Mouse (Mus musculus) left cerebral cortex, adult 9 months (tissue): ENCODE measurements around the gene Mgat3.

Experiments used
- DNase-seq, 2 experiments: peaks; one replicate each; pipeline ENCODE4 v3.0.0; 2022; ENCODE audit warnings: low spot score in 2 of 2

Gene Mgat3

DNA sequence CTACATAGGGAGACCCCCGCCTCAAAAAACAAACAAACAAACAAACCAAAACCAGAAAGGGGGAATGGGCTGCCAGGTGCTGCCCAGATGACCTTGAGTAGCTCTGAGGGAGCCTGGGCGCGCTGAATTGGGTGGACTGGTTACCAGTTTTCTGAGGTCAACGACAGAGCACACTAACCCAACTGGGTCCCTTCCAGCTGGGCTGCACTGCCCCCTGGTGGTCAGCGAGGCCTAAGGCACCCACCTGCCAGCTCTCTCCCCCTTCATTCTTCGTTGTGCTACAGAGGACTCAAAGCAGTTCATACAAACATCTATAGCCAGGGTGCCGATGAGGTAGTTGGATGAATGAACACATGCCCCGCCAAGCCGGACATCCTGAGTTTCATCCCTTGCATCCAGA is 51.7 kb downstream of the Mgat3 start:
- DNase-seq, result peak in 1 of 2 experiments; percentile 51

DNA sequence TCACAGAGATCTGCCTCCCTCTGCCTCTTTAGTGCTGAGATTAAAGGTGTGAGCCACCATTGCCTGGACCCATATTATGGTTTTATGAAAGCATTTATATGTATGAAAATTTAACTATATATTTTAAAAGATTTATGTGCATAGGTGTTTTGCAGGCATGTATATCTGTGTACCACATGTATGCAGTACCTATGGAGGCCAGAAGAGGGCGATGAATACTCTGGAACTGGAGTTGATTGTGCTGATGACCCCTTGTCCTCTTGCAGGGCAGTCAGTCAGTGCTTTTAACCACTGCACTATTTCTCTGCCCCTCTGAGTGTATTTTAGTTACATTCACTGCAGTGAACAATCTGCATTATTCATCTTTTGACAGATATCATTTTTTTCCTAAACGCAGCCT is 52.3 kb downstream of the Mgat3 start:
- DNase-seq, result peak in 1 of 2 experiments; percentile 44

- DNase-seq, result no peak
Observed at GRCm38 (mm10) chr15:80228071-80228800, 54.7 kb downstream of the Mgat3 start.

- no peak for DNase-seq
Observed at GRCm38 (mm10) chr15:80232331-80232730, 58.8 kb downstream of the Mgat3 start.

DNA sequence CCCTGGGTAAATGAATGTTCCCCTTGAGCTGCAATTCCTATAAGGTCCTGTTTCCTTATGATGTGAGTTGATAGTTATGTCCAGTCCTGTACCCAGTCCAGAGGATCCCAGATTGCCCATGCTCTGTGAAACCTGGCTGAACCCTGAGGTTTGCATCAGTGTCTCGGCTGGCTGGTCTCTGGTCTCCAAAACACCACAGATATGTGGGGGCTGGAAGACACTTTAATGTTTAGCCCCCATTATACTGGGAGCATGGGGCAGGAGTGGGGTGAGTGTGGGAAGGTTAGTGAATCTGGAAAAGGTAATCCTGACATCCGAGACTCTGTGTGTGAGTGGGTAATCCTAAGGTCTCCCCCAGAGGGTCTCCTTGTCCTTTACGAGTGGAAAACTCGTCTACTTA is 59.5 kb downstream of the Mgat3 start:
- DNase-seq, result no peak

DNA sequence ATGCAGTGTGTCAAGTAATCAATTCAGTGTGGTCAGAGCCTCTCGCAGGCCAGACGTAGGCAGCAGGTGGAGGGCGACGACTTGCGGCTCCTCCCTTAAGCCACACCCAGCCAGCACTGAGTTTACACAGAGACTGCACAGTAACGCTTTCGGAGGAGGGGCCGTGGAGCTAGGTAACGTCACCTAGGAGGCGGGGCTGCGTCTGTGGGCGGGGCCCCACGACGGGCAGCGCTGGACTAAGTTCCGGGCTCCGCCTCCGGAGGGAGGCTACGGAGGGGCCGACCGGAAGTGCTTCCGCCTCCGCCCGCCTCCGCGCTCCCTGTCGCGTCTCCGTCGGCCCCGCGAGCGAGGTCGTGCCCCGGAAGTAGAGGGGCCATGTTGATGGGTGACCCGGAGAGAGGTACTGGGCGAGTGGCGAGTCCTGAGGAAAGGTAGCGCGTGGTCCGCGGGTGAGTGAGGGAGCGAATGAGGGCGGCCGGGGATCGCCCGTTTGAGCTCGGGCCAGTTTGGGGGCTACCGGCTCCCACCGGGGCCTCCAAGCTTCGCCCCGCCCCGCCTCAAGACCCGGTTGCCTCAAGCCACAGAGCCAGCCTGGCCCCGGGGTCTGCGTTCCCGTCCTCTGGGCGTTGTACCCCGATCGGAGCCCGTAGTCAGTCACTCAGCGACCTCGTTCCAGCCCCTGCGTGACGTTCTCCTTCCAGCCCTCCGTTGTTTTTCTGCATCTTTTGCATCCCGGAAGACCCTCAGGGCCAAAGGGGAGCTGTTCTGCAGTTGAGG is 60.4 kb downstream of the Mgat3 start, which contains the start of gene Mief1:
TSS of gene Mief1 (plus strand) at position 286 of the 777 bp plus-strand sequence.
- DNase-seq, result peak; percentile 94 to 98

GRCm38 (mm10) chr15:80235535-80235934 is 62.0 kb downstream of the Mgat3 start, which contains the start of gene AC140267.1:
Gene AC140267.1 (plus strand): TSS chr15:80235835.
- no peak for DNase-seq

GRCm38 (mm10) chr15:80248135-80248534 is 74.6 kb downstream of the Mgat3 start:
- no peak for DNase-seq

DNA sequence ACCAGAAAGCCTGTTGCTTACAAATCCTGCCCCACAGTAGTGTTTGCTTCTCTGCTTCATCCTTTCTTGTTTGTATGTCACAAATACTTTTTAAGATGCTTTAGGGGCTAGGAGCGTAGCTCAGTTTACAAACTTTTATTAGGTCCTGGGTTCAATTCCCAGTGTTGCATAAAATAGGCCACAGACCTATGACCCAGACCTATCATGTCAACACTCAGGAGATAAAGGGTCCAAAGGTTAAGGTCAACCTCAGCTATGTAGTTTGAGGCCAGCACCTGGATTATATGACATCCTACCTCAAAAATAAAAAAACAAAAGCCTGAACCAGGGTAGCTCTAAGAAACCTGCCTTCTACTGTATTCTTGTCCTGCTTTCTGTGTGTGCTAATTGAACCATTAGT is 75.1 kb downstream of the Mgat3 start:
- DNase-seq, result no peak

DNA sequence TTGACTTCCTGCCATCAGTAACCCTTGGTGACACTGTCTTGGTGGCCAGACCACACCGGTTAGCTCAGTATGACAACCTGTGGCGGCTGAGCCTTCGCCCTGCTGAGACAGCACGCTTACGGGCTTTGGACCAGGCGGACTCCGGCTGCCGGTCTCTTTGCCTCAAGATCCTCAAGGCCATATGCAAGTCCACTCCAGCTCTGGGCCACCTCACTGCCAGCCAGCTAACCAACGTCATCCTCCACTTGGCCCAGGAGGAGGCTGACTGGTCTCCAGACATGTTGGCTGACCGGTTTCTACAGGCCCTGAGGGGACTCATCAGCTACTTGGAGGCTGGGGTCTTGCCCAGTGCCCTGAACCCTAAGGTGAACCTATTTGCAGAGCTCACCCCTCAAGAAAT is 76.2 kb downstream of the Mgat3 start:
- no peak for DNase-seq

DNA sequence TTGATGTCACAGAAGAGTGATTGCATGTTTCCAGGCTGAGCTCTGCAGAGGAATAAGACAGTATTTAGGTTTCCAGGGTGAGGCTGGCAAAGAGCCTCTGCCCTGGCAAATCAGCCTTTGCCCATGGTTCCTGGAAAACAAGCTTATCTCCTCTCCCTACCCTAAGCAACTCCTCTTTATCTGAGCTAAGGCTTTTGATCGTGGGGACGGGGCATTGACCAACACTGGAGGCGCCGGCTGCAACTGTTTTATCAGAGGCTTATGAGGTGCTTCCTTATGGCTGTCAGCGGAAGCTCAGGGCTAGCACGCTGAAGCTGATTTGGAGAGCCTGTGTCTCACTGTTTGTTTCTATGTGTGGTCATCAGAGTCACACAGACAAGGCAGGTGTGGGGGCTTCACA is 77.1 kb downstream of the Mgat3 start:
- DNase-seq, result no peak

DNA sequence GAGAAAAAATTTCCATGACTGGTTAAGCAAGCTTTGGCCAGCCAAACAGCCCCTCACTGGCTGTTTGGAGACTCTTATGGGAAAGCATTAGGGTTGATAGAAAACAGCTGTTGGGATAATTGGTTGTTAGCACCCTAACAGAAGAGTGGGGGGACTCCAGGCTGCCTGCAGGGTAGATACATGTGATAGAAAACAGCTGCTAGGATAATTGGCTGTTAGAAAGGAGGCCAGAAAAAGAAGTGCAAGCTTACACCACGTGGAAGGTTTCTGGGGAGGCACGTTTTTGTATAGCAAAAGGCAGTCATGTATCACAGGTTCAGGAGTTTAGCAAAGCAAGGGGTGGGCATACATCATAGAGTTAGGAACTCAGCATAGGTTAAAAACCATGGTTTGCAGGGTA is 80.0 kb downstream of the Mgat3 start:
- no peak for DNase-seq

GRCm38 (mm10) chr15:80254207-80254606 is 80.7 kb downstream of the Mgat3 start:
- peak in 1 of 2 experiments; percentile 31 for DNase-seq

GRCm38 (mm10) chr15:80254847-80255645 is 81.5 kb downstream of the Mgat3 start, which contains the start of gene Atf4:
Gene Atf4 (plus strand): TSS chr15:80255184.
- DNase-seq, result peak; percentile 99

DNA sequence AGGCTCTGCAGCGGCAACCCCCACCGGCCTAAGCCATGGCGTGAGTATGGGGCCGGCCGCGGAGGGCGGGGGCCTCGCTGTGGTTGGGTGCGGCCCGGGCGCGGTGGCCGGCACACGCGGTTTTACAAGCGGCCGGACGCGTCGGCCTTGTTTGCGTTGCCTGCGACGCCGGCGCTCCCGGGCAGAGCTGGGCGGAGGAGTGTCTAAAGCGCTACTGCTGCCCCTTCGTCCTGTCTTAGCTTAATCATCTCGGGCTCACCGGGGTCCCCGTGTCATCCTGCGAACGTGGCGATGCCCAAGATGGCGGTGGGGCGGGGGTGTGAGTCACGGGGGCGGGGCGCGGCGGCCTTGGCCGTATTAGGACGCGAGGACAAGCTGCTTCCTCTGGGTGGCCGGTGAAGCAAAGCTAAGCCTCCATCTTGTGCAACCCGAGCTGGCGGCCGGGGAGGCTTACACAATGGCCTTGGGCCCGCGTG is 82.2 kb downstream of the Mgat3 start:
- peak in 1 of 2 experiments; percentile 66 for DNase-seq

DNA sequence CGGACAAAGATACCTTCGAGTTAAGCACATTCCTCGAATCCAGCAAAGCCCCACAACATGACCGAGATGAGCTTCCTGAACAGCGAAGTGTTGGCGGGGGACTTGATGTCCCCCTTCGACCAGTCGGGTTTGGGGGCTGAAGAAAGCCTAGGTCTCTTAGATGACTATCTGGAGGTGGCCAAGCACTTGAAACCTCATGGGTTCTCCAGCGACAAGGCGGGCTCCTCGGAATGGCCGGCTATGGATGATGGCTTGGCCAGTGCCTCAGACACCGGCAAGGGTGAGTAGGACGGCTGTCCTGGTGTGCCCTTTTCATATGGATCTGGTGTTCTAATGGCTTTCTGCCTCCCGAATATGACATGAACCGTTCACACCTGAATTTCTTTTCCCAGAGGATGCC is 82.7 kb downstream of the Mgat3 start:
- DNase-seq, result peak in 1 of 2 experiments; percentile 28

DNA sequence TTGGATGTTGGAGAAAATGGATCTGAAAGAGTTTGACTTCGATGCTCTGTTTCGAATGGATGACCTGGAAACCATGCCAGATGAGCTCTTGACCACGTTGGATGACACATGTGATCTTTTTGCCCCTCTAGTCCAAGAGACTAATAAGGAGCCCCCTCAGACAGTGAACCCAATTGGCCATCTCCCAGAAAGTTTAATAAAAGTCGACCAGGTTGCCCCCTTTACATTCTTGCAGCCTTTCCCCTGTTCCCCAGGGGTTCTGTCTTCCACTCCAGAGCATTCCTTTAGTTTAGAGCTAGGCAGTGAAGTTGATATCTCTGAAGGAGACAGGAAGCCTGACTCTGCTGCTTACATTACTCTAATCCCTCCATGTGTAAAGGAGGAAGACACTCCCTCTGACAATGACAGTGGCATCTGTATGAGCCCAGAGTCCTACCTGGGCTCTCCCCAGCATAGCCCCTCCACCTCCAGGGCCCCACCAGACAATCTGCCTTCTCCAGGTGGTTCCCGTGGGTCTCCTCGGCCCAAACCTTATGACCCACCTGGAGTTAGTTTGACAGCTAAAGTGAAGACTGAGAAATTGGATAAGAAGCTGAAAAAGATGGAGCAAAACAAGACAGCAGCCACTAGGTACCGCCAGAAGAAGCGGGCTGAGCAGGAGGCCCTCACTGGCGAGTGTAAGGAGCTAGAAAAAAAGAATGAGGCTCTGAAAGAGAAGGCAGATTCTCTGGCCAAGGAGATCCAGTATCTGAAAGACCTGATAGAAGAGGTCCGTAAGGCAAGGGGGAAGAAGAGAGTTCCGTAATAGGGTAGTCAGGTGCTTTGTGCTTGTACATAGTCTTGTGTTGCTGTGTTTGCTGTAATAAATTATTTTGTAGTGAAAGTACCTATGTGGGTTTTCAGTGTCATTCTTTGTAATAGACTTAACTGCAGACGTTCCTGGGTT is 83.4 kb downstream of the Mgat3 start:
- DNase-seq, result no peak

GRCm38 (mm10) chr15:80257602-80258239 is 84.2 kb downstream of the Mgat3 start:
- no peak for DNase-seq

GRCm38 (mm10) chr15:80258240-80259170 is 85.0 kb downstream of the Mgat3 start:
- DNase-seq, result no peak
